Mouse (Mus musculus) left cerebral cortex, postnatal 10 days (tissue): ENCODE data around the gene Tenm2. TPM values are rescaled to one million over a fixed set of nuclear protein-coding genes. Genes with fewer than 3 reads are reported as not detected.

ENCODE experiments used
- DNase-seq, 2 experiments: peaks; one replicate each; pipeline ENCODE4 v3.0.0; 2021 to 2022; ENCODE audit warnings: low spot score in 2 of 2, mixed read lengths in 1 of 2; ENCODE audit errors: extremely low spot score in 1 of 2
- intact Hi-C: fragments of 180-260 bp; cut with DNase I; formaldehyde crosslinking; loops from one replicate; pipeline ENCODE4 v1.15.1; 2025
- total RNA-seq, 2 experiments: library from RNA; stranded (reverse); gene quantifications; 2 replicates each; pipeline ENCODE4 v1.2.3; 2021

Tenm2 gene
- total RNA-seq, 2 experiments from 2014 or later, result 112 to 116 TPM

GRCm38 (mm10) chr11:36351752-36352151 lies 884.0 kb downstream of the Tenm2 start:
- intact Hi-C loops, result no loop called here
- DNase-seq, result no peak

- intact Hi-C loops, result no loop called here
- DNase-seq, result no peak
These were observed 884.4 kb downstream of the Tenm2 start for GRCm38 (mm10) chr11:36351341-36351740.

GRCm38 (mm10) chr11:36350264-36350663 lies 885.5 kb downstream of the Tenm2 start:
- no peak for DNase-seq
- intact Hi-C loops, result no loop called here

- DNase-seq, result no peak
- intact Hi-C loops, result no loop called here
These were observed 885.9 kb downstream of the Tenm2 start for GRCm38 (mm10) chr11:36349856-36350255.

GRCm38 (mm10) chr11:36341799-36342198 lies 894.0 kb downstream of the Tenm2 start:
- intact Hi-C loops, result no loop called here
- DNase-seq, result peak in 1 of 2 experiments; percentile 53

- intact Hi-C loops, result no loop called here
- no peak for DNase-seq
These were observed 897.3 kb downstream of the Tenm2 start for GRCm38 (mm10) chr11:36338424-36338823.

- intact Hi-C loops, result no loop called here
- no peak for DNase-seq
These were observed 898.7 kb downstream of the Tenm2 start for GRCm38 (mm10) chr11:36337063-36337462.

GRCm38 (mm10) chr11:36335147-36335546 lies 900.6 kb downstream of the Tenm2 start:
- intact Hi-C loops, result no loop called here
- no peak for DNase-seq

- DNase-seq, result peak in 1 of 2 experiments; percentile 64
- intact Hi-C loops, result no loop called here
These were observed 901.5 kb downstream of the Tenm2 start for GRCm38 (mm10) chr11:36334100-36334735.

- intact Hi-C loops, result no loop called here
- no peak for DNase-seq
These were observed 903.5 kb downstream of the Tenm2 start for GRCm38 (mm10) chr11:36332222-36332621.

- no peak for DNase-seq
- intact Hi-C loops, result no loop called here
These were observed 904.2 kb downstream of the Tenm2 start for GRCm38 (mm10) chr11:36331408-36332178.

- intact Hi-C loops, result no loop called here
- DNase-seq, result no peak
These were observed 908.5 kb downstream of the Tenm2 start for GRCm38 (mm10) chr11:36327243-36327642.

GRCm38 (mm10) chr11:36309317-36309716 lies 926.4 kb downstream of the Tenm2 start:
- intact Hi-C loops, result no loop called here
- DNase-seq, result no peak

GRCm38 (mm10) chr11:36307276-36307675 lies 928.5 kb downstream of the Tenm2 start:
- intact Hi-C loops, result no loop called here
- no peak for DNase-seq

- intact Hi-C loops, result no loop called here
- DNase-seq, result no peak
These were observed 930.3 kb downstream of the Tenm2 start for GRCm38 (mm10) chr11:36305348-36305950.

GRCm38 (mm10) chr11:36302913-36303371 lies 932.8 kb downstream of the Tenm2 start:
- intact Hi-C loops, result no loop called here
- DNase-seq, result no peak

GRCm38 (mm10) chr11:36302096-36302495 lies 933.7 kb downstream of the Tenm2 start:
- intact Hi-C loops, result no loop called here
- DNase-seq, result no peak

GRCm38 (mm10) chr11:36296568-36296967 lies 939.2 kb downstream of the Tenm2 start:
- no peak for DNase-seq
- intact Hi-C loops, result no loop called here

- peak in 1 of 2 experiments; percentile 32 for DNase-seq
- intact Hi-C loops, result no loop called here
These were observed 943.6 kb downstream of the Tenm2 start for GRCm38 (mm10) chr11:36292206-36292605.

- intact Hi-C loops, result no loop called here
- DNase-seq, result no peak
These were observed 949.5 kb downstream of the Tenm2 start for GRCm38 (mm10) chr11:36286246-36286645.
